Mouse (Mus musculus) mouse trophoblast stem cell (cell line): ENCODE results near the gene Map2k5.

Experiments used
- in situ Hi-C, 2 experiments: fragments of 300-500 bp; cut with MseI, MboI; formaldehyde crosslinking; loops; 2 replicates in 1 of 2; 3 replicates in 1 of 2; pipeline ENCODE4 v1.15.1; 2025

Gene Map2k5

DNA sequence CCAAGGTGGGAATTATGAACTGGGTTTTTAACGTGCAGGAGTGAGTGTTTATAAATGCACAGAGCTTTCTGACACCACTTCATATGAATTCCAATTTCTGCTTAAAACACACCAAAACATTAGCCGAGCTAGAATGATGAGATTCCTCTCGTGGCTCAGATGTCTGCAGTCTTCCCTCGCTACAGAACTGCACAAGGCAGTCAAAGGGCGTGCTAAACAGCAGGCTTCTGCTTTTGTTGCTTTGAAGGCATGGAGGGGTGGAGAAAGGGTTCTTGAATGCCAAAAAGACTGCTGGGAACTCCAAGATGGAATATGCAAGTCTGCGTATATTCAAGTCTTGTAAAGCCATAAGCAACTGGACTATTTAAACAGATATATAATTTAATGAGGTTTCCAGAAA lies 38.4 kb downstream of the Map2k5 start:
- in situ Hi-C loops, result no loop called here

- in situ Hi-C loops, result no loop called here
These were observed 39.0 kb downstream of the Map2k5 start for GRCm38 (mm10) chr9:63338716-63339115.

- in situ Hi-C loops, result no loop called here
These were observed 41.9 kb downstream of the Map2k5 start for GRCm38 (mm10) chr9:63335816-63336215.

DNA sequence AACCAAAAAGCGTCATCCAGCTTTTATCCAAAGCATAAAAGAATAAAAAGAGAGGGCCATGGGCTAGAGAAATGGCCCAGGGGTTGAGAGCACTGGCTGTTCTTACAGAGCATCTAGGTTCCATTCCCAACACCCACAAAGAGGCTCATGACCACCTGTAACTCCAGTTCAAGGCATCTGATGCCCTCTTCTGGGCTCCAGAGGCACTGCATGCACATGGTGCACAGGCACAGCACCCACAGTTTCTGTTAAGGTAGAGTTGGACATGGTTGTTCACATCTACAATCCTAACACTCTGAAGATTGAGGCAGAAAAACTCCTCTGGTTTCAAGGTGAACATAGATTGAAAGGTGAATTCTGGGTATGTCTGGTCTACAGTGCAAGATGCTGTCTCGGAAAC lies 44.6 kb downstream of the Map2k5 start:
- in situ Hi-C loops, result loop anchor here (5.0 kb wide), 1 partner anchor 196 kb away; no protein-coding TSS in a partner anchor

DNA sequence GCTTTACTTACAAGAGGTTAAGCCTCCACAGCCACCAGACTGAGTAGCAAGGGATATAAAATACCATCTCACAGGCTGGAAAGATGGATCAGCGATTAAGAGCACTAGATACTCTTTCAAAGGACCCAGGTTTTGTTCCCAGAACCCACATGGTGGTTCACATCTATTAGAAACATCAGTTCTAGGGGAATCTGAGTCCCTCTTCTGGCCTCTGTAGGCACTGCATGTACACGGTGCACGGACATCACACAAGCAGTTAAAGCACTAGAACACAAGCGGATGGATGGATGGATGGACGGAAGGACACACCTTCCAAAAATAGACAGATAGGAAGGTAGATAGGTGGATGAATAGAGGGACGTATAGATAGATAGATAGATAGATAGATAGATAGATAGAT lies 46.5 kb downstream of the Map2k5 start:
- in situ Hi-C loops, result loop anchor here (5.0 kb wide), 1 partner anchor 194 kb away; no protein-coding TSS in a partner anchor

- in situ Hi-C loops, result no loop called here
These were observed 48.6 kb downstream of the Map2k5 start for GRCm38 (mm10) chr9:63328958-63329685.

DNA sequence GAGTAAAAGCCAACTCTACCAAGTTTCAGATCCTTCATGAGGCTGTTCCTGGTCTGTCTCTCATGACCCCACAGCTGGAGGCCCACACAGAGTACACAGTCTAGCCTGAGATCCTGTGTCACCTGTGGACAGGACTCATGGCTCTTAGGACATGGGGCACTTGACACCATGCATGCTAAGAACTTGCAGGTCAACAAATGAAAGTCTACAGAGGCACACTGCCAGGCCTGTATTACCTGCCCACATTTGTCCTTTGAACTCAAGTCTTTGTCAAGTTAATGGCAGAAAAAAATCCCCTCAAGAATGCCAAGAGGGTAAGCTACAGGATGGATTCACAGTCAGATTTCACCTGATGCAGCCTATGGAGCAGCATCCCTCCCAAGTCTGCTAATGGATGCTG lies 62.5 kb downstream of the Map2k5 start:
- in situ Hi-C loops, result no loop called here

DNA sequence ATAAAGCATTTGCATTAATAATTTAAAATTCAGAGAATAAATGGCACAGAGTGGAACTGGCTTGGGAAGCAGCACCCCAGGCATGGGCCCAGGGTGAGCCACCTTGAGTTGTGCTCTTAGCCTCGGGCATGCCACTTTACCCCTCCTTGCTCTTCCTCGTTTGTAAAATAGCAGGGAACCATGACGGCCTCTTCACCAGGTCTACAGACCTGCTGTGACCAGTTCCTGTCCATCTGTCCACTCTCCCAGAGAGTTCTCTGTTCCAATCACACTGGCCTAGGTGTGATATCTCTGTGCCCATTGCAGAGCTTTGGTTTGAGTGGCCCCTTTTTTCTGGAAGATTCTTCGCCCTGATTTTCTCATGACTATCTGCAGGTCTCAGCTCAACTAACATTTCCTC lies 63.6 kb downstream of the Map2k5 start:
- in situ Hi-C loops, result no loop called here

DNA sequence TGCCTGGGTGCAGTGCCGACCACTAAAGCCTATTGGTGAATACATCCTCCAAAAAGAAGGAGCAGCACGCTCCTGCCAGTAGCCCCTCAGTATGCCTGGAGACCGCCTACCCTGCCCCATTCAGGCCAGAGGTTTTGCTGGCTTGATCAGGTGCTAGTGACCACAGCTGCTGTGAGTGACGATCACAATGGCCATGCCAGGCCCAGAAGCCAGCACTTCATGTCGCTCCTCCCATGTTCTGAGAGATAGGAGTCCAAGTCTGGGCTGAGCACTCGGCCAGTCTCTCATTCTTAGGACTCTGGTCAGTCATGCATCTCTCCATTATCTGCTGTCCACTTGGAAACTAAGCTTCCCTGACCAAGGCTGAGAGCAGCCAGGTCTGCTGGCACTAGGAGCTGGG lies 67.7 kb downstream of the Map2k5 start:
- in situ Hi-C loops, result no loop called here

GRCm38 (mm10) chr9:63309008-63309407 lies 68.7 kb downstream of the Map2k5 start:
- in situ Hi-C loops, result no loop called here

DNA sequence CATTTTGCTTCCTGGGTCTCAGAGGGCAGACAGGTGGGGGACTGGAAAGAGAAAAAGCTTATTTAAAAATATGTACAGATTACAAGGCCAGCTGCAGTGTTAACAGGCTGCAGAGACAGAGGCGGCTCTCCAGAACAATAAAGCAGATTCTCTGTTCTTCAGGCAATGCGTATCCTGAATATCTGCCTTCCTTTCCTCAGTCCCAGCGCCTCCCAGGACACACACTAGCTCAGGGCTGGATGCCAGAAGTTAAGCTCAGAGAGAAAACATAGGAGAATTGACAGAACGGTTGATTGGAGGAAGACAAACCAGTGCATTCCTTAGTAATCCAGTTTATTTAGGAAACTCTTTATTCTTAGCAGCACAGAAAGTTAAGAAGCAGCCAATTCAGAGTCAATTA lies 69.3 kb downstream of the Map2k5 start:
- in situ Hi-C loops, result no loop called here

DNA sequence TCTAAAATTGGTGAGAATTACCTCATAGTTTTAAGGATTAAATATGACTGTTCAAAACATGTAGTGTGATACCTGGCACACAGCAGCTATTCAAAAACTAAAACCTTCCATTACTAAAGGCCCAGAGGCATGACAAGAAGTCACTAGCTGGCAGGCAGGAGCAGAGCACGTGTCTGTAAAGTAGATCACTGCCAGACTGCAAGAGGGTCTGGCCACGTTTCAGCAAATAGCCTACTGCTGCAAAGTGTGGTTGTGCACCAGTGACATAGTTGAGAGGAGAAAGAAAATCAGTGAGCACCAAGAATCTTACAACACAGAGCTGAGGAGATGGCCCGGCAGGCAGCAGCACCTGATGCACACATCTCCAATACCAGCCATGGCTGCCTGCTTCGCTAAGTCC lies 75.2 kb downstream of the Map2k5 start:
- in situ Hi-C loops, result no loop called here

DNA sequence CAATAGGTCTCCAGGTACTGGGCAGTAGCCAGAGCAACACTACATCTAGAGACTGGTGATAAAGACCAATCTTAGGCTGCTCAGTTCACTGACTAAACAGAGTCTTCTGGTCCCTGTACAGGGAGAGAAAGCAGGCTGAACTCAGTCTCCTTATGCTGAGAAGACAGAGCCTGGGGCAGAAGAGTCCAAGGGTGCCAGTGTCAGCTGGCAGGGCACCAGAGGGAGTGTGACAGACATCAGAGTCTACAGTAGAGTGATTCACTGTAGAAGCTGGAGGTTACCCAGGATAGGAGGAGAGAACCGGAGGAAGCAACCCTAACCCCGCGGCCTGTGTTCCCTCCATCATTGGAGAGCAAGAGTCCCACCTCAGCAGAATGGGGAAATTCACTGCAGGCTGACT lies 79.0 kb downstream of the Map2k5 start:
- in situ Hi-C loops, result no loop called here

DNA sequence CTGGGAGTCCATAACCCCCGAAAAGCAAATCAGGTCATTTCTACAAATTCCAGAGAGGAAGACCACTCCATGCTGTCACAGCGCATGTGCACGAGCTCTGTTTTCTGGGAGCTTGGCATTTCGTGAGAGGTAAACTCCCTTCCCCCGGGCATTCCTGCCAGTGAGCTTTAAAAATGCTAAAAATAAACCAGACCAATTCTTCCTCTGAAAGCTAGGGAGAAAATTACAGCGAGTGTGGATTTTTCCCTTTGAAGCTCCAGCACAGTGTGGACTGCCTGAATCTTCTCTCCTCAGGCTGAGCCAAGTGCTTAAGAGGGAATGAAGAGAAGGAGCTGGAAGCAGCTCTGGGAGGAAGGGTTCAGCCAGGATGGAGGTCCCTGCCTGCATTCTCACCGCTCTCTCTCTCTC lies 82.1 kb downstream of the Map2k5 start:
- in situ Hi-C loops, result no loop called here

DNA sequence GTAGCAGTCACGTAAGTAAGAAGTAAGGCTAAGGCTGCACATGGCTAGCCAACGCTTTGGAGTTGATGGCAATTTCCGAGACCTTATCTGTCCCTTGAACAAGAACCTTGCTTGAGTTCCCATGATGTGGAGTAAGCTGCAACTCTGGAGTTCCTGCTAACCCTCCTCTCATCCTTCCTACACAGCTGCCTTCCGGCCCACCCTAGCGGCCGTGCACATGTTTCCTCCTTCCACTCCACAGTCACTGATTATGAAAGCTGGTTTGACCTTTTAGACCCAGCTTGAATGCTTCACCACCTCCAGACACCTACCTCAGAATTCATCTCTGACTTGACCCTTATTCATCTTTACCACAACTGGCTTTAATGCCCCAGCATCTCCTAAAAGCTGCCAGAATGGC lies 82.9 kb downstream of the Map2k5 start:
- in situ Hi-C loops, result no loop called here

- in situ Hi-C loops, result no loop called here
These were observed 83.8 kb downstream of the Map2k5 start for GRCm38 (mm10) chr9:63293781-63294480.

DNA sequence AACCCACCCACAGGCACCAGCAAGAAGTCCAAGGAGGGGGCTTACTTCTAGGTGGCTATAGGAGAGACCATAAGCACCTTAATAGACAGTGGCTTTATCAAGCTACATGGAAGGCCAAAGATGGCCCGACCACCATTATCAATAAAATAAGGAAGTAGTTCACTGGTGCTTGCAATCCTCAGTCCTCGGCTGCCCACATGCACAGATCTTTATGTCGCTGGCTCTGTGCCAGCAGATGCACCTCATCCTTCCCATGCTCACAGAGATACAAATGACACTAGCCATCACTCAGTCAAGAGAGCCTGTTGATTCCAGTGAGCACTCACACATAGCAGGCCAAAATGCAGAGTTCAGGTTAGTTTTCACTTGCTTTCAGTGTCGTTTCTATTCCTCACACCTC lies 89.0 kb downstream of the Map2k5 start:
- in situ Hi-C loops, result no loop called here

- in situ Hi-C loops, result no loop called here
These were observed 93.3 kb downstream of the Map2k5 start for GRCm38 (mm10) chr9:63284392-63284791.

GRCm38 (mm10) chr9:63281996-63282395 lies 95.7 kb downstream of the Map2k5 start:
- in situ Hi-C loops, result no loop called here

DNA sequence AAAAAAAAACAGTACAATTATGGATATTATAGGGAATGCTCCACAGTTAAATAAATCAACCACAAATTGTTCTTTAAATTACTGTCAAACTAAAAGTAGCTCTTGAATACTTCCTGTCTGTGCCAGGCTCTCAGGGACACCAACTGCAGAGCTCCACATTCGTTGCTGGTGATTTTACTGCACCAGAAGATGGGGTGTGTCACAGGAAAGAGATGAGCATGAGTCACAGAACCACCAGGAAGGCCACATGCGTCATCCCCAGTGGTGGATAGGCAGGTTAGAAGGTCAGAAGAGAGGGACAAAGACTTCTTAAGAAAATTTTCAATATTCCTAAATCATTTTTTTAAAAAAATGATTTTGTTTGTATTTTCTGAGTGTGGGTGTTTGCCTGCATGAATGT lies 96.6 kb downstream of the Map2k5 start:
- in situ Hi-C loops, result no loop called here

DNA sequence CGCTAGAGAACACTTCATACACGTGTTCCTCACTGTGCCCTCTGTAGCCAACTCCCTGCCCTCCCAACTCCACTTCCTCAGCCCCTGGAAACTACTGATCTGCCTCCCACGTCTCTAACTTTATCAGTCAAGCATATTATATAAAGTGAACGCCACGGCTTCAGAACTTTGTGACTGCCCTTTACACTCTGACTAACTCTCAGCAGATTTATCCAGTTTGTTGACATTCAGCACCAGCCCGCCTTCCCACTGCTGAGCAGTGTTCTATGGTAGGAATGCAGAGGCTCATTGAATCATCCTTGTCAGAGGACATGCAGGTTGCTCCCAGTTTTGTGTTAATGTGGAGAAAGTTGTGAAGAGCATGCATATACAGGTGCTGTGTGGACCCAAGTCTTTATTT lies 103.9 kb downstream of the Map2k5 start:
- in situ Hi-C loops, result no loop called here

DNA sequence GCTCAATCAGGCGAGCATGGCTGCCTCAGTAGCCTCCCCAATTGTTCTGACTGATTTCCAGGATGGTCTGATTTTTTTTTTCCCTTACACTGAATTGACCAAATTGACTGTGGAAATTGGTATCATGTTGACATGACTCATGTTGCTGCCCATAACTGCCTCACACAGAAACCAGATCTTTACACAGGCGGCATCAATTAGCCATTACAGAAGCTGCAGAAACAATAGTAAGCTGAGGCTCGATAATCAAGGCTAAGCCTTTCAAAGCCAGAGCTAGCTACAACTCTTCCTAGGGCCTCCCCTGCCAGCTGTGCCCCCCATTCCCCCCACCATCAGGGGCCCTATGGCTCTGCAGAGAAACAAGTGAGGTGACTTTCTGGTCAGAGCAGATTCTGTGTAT lies 107.9 kb downstream of the Map2k5 start:
- in situ Hi-C loops, result no loop called here

GRCm38 (mm10) chr9:63263188-63263587 lies 114.5 kb downstream of the Map2k5 start:
- in situ Hi-C loops, result no loop called here
